Mouse (Mus musculus) intestine, embryonic 14.5 days (tissue): ENCODE measurements around the gene Cdh22. TPM values are rescaled to one million over a fixed set of nuclear protein-coding genes. Genes with fewer than 3 reads are reported as not detected.

Experiments
- ATAC-seq: fragments of 200-750 bp; cut with Nextera tagmentation; replicated peaks from 2 replicates; pipeline ENCODE4 v1.8.0; 2017; ENCODE audit warnings: low read depth, moderate number of reproducible peaks, moderate TSS enrichment, moderate library complexity; ENCODE audit not compliant: low FRiP score, low TSS enrichment
- DNase-seq: peaks from one replicate; pipeline ENCODE4 v3.0.0-alpha.2; 2018; ENCODE audit warnings: low spot score
- H3K27ac ChIP-seq: fragments of 300-500 bp; sonication (generic); 2 replicates; pipeline ENCODE4 v1.5.1; 2014; ENCODE audit warnings: low read depth, mild to moderate bottlenecking, control low read depth
- H3K27me3 ChIP-seq: fragments of 300-500 bp; sonication (generic); replicated peaks from 2 replicates; pipeline ENCODE4 v1.6.1; 2014; ENCODE audit warnings: low read length, control low read depth; ENCODE audit not compliant: control insufficient read depth, insufficient read depth
- H3K36me3 ChIP-seq: fragments of 300-500 bp; sonication (generic); 2 replicates; pipeline ENCODE4 v1.6.1; 2014; ENCODE audit warnings: low read length, control low read depth; ENCODE audit not compliant: control insufficient read depth, insufficient read depth
- H3K4me1 ChIP-seq: fragments of 300-500 bp; sonication (generic); replicated peaks from 2 replicates; pipeline ENCODE4 v1.6.1; 2014; ENCODE audit warnings: low read length, control low read depth, mixed read lengths; ENCODE audit not compliant: control insufficient read depth, insufficient read depth
- H3K4me2 ChIP-seq: fragments of 300-500 bp; sonication (generic); 2 replicates; pipeline ENCODE4 v1.6.1; 2014; ENCODE audit warnings: low read length
- H3K4me3 ChIP-seq: fragments of 300-500 bp; sonication (generic); 2 replicates; pipeline ENCODE4 v1.5.1; 2014; ENCODE audit warnings: low read depth, low read length, control low read depth, mixed read lengths
- H3K9ac ChIP-seq: fragments of 300-500 bp; sonication (generic); 2 replicates; pipeline ENCODE4 v1.6.1; 2014; ENCODE audit warnings: mild to moderate bottlenecking, low read length
- H3K9me3 ChIP-seq: fragments of 300-500 bp; sonication (generic); 2 replicates; pipeline ENCODE4 v1.6.1; 2016; ENCODE audit warnings: low read length, control low read depth; ENCODE audit not compliant: control insufficient read depth
- WGBS: fragments of 180-500 bp; shearing (Covaris S2); extraction: QIAGEN DNeasy Blood & Tissue Kit; methylation state at CpG from one replicate; pipeline ENCODE4 v1.1.7; 2014; 5-methylcytosine and 5-hydroxymethylcytosine counted together
- polyA plus RNA-seq: library from polyadenylated mRNA; unstranded; fragments of >200 nt; fragmentation: Nextera tagmentation; extraction: Ambion mirVana; gene quantifications from 2 replicates; pipeline ENCODE4 v1.2.1, GENCODE M21; 2014

Gene Cdh22
- polyA plus RNA-seq: 0.11 and 0.12 TPM in 2 replicates

DNA sequence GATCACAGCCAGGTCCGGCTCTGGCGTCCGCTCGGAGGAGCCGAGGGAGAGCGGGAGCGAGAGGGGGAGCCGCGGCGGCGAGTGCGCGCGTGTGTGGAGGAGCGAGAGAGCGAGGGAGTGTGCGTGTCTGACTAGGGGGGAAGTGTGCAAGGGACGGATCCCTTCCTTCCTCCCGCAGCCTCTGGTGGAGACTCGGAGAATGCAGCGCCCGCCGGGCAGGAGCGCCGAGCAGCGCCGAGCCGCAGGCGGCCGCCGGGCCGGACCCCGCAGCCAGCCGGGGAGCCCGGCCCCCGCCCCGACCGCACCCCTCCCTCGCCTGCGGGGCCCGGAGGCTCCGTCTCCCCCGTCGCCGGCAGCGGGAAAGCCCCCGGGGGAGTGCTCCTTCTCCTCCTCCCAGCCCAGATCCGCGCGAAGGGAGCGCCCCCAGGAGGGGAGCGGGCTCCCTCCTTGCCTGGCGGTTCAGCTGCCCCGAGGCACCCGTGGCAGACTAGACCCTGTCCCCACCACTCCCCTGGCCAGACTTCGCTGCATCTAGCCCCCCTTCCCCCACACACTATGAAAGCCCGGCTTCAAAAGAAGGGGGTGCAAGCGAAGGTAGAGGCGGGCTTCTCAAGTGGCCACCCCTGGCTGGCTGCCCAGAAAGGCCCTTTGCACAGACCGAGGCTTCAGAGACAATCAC is at the start of gene Cdh22:
TSS of gene Cdh22 (minus strand) at position 241 of the 679 bp plus-strand sequence.
- peak; percentile 83 for DNase-seq
- Histone ChIP-seq H3K9me3 (no peaks in the 10 kb centered on the region), H3K27ac (no peak within 1 kb of the TSS), H3K4me2 (peak within 1 kb of the TSS; percentile 98), H3K27me3 (peaks cover 98% of the 10 kb centered on the region), H3K4me1 (peaks cover 11% of the 10 kb centered on the region; the same call in 1 of the 2 replicates), H3K36me3 (no peaks in the 10 kb centered on the region), H3K9ac (peak within 1 kb of the TSS; percentile 29), H3K4me3 (peak within 1 kb of the TSS; percentile 48)
- ATAC-seq: peak; percentile 76
- WGBS: 1% methylated on average over 53 of the region's 60 CpGs

DNA sequence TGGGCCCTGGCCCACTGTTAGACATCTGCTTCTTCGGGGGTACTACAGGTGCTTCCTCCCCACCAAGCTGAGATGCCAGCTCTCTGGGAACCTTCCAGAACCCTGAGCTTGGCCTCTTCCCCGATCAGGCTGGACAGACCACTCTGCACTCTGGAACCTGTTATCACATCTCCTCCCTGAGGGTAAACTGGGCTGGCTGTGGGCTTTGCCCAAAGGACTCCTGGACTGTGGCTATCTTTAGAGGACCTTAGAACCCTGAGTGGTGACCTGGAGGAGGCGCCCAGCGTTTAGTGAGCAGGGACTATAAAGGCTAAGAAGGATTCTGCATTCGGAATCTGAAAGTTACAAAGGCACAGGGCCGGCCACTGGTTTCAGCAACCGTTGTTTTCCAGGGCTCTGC is 49.7 kb upstream of the Cdh22 start:
- no peak overlapping the region for H3K27ac ChIP-seq
- 87% methylated on average over 7 of the region's 7 CpGs for WGBS
- no peak for ATAC-seq

DNA sequence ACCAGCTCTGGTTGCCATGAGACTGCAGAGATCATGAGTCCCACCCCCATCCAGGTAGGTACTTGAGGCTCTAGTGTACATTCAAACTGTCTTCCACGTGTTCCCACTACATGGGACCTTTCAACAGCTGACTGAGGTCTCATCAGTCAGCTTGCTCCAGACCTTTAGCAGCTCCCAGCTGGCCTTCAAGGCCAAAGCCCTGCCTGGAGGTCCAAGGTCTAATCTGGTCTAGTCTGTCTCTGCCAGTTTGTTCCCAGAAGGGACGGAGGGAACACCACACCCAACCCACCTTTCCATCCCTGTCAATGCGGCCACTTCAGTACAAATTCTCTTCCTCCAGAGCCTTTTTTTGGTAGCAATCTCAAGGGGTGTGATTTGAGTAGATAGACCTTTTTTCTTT is 49.0 kb upstream of the Cdh22 start:
- no peak overlapping the region for H3K9ac ChIP-seq
- no peaks in the 10 kb centered on the region for H3K27me3 ChIP-seq
- H3K4me1 ChIP-seq: peaks cover 15% of the 10 kb centered on the region
- H3K36me3 ChIP-seq: peaks cover 21% of the 10 kb centered on the region
- ATAC-seq: no peak
- H3K27ac ChIP-seq: no peak overlapping the region
- H3K4me2 ChIP-seq: no peak overlapping the region
- 91% methylated on average over 3 of the region's 3 CpGs for WGBS
- DNase-seq: no peak
- H3K9me3 ChIP-seq: no peaks in the 10 kb centered on the region
- no peak overlapping the region for H3K4me3 ChIP-seq

More for the DNA sequence above, 49.7 kb upstream of the Cdh22 start:
- Histone ChIP-seq H3K36me3 (peaks cover 21% of the 10 kb centered on the region), H3K4me1 (peaks cover 15% of the 10 kb centered on the region), H3K4me2 (no peak overlapping the region), H3K27me3 (no peaks in the 10 kb centered on the region), H3K4me3 (no peak overlapping the region), H3K9me3 (no peaks in the 10 kb centered on the region), H3K9ac (no peak overlapping the region)
- no peak for DNase-seq

DNA sequence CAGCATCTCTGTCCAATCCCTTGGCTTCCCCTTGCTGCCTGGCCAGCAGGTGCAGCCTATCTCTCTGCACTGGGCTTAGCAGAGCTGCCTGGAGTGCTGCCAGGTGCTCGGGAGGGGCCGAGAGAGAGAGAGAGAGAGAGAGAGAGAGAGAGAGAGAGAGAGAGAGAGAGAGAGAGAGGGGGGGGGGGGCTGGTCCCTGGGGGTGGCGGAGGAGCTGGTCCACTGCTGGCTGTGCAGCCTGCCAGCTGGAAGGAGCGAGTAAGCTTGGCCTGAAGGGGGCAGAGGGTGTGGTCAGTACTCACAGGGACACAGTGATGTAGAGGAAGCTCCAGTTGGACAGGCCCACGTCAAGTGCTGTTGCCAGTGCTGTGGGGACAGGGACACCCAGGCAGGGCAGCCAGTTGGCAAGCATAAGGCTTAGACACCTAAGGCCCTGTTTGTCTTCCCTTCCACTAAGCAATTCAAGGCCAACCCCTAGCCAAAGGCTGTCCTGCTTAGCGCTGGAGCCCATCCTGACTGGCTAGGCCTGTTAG is 47.2 kb upstream of the Cdh22 start:
- H3K4me2 ChIP-seq: no peak overlapping the region
- no peak for DNase-seq
- H3K9me3 ChIP-seq: no peaks in the 10 kb centered on the region
- H3K4me1 ChIP-seq: peaks cover 4% of the 10 kb centered on the region
- WGBS: 44% methylated on average over 6 of the region's 6 CpGs
- H3K27me3 ChIP-seq: no peaks in the 10 kb centered on the region
- no peak overlapping the region for H3K4me3 ChIP-seq
- peaks cover 32% of the 10 kb centered on the region for H3K36me3 ChIP-seq
- no peak overlapping the region for H3K9ac ChIP-seq
- ATAC-seq: no peak
- H3K27ac ChIP-seq: no peak overlapping the region

DNA sequence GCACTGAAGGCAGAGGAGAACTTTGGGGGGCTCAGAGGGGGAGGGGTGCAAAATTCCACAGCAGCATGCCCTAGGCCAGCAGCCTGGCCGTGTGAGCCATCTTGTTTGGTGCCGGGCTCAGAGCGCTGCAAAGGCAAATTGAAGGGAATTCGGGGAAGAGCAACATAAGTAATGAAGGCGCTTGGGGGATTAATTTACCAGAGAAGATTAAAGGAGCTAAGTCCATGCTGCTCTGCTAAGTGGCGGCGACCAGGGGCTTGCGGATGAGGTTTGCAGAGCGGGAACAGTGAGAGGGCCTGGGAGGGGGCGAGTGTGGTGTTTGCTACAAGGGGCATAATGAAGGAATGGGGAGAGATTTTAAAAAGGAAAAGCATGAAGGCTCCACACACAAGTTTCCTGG is 44.7 kb upstream of the Cdh22 start:
- DNase-seq (no peak), ATAC-seq (no peak)
- WGBS: 69% methylated on average over 10 of the region's 10 CpGs
- Histone ChIP-seq H3K9me3 (no peaks in the 10 kb centered on the region), H3K27ac (no peak overlapping the region), H3K4me1 (no peaks in the 10 kb centered on the region), H3K4me3 (no peak overlapping the region), H3K9ac (no peak overlapping the region), H3K27me3 (no peaks in the 10 kb centered on the region), H3K36me3 (peaks cover 35% of the 10 kb centered on the region), H3K4me2 (no peak overlapping the region)

DNA sequence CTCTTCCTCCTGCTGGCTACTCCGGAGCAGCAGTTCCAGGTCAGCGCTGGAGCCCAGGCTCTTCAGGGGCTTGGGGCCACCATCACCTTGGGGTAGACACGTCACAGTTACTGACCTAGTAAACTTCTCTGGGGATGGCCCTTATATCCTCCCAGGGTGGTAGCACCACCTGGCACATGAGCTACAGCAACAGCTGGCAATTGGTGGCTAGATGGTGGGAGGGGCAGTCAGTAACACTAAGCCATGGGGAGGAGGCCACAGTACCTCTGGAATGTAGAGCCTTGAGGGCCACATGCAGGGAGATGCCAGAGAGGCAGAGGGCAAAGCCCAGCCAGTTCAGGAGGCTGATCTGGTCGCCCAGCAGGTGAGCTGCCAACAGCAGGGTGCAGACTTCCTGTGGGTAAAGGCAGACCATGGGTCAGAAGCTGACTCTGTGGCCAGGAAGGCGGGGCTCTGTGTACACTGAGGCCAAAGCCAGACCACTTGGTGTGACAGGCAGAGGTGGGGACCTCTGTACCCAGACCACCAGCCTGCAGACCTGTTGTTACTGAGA is 42.6 kb upstream of the Cdh22 start:
- Histone ChIP-seq H3K4me2 (no peak overlapping the region), H3K9me3 (no peaks in the 10 kb centered on the region), H3K4me1 (no peaks in the 10 kb centered on the region), H3K27me3 (no peaks in the 10 kb centered on the region), H3K4me3 (no peak overlapping the region), H3K27ac (no peak overlapping the region), H3K36me3 (peaks cover 28% of the 10 kb centered on the region), H3K9ac (no peak overlapping the region)
- WGBS: 79% methylated on average over 5 of the region's 5 CpGs
- ATAC-seq (no peak), DNase-seq (no peak)

DNA sequence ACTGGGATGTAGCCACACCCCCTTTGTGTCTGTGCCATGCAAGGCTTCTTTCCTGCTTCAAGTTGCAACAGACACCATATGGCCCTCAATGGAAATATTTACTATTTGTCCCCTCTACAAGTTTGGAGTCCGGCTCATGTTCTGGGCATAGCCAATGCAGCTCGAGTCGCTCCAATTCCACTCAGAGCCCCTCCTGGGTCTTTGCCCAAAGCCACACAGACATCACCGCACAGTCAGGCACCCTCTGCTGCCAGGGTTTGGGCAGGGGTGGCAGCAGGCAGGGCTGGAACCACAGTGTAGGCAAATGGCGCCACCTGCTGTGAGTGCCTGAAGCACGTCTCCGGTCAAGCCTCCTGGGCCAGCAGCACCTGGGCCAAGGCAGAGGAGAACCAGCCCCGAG is 41.2 kb upstream of the Cdh22 start:
- 0 out of 2 replicates have a peak, but pooled peaks have one; percentile 34 for ATAC-seq
- Histone ChIP-seq H3K36me3 (peaks cover 22% of the 10 kb centered on the region), H3K4me1 (no peaks in the 10 kb centered on the region), H3K27ac (no peak overlapping the region), H3K4me3 (no peak overlapping the region), H3K9ac (no peak overlapping the region), H3K27me3 (no peaks in the 10 kb centered on the region), H3K4me2 (no peak overlapping the region), H3K9me3 (no peaks in the 10 kb centered on the region)
- DNase-seq: peak; percentile 75
- WGBS: 27% methylated on average over 8 of the region's 8 CpGs

DNA sequence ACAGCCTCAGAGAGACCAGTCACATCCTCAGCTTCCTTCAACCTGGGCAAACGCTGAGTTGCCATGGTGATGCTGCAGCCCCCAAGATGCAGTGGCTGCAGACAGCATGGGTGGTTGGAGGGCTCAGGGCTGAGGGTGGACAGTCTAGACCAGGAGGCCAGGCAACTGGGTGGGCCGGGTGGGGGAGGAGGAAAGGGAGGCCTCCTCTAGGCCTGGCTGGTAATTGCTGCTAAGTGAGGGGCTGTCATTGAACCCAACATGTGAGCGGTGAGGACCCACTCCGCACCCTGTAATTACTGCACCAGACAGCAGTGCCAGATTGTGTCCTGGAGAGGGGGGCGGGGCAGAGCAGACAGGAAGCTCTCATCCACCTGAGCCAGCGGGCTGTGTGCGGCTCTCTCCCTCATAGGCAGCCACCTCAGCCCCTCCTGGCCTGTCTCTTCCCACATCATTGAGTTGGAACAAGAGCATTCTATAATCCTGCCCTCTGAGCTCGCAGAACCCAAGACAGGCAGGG is 40.5 kb upstream of the Cdh22 start:
- H3K4me2 ChIP-seq: no peak overlapping the region
- 36% methylated on average over 8 of the region's 8 CpGs for WGBS
- no peak overlapping the region for H3K4me3 ChIP-seq
- H3K4me1 ChIP-seq: no peaks in the 10 kb centered on the region
- no peak overlapping the region for H3K9ac ChIP-seq
- H3K27ac ChIP-seq: no peak overlapping the region
- H3K9me3 ChIP-seq: no peaks in the 10 kb centered on the region
- ATAC-seq: no peak
- H3K36me3 ChIP-seq: peaks cover 16% of the 10 kb centered on the region
- H3K27me3 ChIP-seq: no peaks in the 10 kb centered on the region
- DNase-seq: no peak
